Mouse (Mus musculus) embryo, embryonic 11.5 days (tissue): ENCODE results near the gene Magoh.

Experiments
- DNase-seq: peaks from one replicate; pipeline ENCODE4 v3.0.0-alpha.2; 2012; ENCODE audit warnings: low read depth, low spot score

The Magoh gene

GRCm38 (mm10) chr4:107889385-107889730 lies 9.8 kb downstream of the Magoh start:
- DNase-seq, result no peak

DNA sequence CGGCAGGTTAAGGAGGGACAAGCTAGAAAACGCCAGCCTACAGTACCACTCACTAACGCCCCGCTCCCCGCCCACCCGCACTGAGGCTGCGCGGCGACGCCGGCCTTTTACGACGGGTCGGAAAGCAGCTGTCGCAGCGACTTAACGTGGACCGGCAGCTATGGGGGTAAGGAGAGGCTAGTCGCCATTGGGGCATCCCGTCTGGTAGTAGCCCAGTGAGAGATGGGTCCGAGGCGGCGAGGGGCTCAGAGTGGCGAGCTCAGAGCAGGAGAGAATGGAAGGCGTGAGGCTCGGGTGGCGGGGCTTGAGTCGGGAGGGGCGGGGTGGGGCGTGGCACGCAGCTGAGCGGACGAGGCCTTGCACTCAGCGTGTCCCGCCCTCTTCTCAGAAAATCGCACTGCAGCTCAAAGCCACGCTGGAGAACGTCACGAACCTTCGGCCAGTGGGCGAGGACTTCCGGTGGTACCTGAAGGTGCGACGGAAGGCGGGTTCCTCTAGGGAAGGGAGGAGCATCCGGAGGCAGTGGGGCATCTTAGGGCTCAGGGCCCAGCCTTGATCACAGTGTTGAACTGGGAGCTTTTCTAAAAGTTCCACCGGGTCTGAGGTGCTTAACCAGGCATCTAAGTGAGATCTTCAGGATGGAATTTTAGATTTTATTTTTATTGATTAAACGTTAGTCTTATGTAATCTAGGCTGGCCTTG lies 10.3 kb downstream of the Magoh start, which contains the start of gene 0610037L13Rik:
0610037L13Rik (plus strand) TSS at position 83 of the 702 bp plus-strand sequence.
- DNase-seq, result peak; percentile 90

GRCm38 (mm10) chr4:107892663-107893062 lies 13.1 kb downstream of the Magoh start:
- no peak for DNase-seq

DNA sequence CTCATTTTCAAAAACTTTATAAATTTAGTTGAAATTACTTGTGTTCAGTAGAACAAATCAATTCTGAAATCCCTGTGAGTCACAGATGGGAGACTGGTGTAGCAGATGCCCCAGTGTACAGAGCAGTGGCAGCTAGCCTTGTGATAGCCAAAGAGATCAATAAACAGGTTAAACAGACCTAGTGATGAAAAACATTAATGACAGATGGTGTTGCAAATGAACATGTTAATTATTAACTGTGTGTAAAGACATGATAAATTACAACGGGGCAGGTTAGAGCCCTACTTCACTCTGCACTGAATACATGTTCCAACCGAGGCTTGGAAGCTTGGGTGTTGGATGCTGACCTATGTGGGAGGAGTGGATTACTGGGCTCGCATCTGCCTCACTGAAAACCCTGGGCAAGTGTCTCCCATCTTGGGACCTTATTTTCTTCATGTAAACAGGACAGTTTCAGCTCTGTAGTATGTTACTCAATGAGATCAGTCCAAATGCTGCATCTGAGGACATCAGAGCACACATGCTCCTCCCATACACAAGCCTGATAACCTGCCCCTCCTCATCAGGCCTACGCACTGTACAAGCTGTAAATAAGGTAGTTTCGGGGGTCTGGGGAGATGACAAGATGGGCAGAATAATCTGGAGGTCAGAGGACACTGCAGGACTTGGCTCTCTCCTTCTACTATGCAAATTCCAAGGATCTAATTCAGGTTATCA lies 19.8 kb downstream of the Magoh start:
- no peak for DNase-seq

DNA sequence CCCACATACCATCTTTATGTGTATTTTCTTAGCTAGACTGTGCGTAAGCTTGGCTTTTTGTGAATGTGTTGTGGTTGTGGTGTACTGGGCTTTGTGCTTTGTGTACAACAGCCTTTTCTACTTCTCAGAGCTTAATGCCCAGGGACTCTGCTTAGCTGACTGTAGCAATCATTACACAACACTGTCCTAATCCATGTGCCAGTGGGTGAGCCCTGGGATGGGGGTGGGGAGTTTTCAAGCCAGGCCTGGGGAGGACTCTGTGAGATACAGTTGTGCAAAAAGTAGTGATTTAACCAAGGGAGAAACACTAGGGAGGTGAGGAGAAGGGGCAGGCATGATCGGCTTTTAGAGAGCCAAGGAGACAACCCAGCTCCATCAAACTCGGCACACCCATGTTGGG lies 20.7 kb downstream of the Magoh start:
- DNase-seq, result no peak

- DNase-seq, result no peak
Observed at GRCm38 (mm10) chr4:107904252-107904651, 24.7 kb downstream of the Magoh start.

DNA sequence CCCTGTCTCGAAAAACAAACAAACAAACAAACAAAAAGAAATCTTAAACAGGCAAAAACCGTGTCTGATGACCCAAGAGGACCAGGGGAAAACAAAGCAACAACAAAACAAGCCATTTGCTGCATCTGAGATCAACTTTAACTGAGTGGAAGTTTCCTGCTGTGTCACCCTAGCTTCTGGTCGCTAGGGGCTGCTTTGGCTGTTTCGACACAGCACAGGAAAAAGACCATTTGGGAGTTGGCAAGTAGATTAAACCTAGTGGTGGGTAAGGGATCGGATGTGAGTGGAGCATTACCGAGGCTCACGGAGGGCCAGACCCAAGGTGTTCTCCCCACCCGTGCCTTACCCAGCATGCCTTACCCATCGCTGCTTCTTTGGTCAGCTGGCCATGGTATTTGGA lies 27.0 kb downstream of the Magoh start:
- DNase-seq, result no peak

- DNase-seq, result no peak
Observed at GRCm38 (mm10) chr4:107910020-107910419, 30.5 kb downstream of the Magoh start.

GRCm38 (mm10) chr4:107920336-107920735 lies 40.8 kb downstream of the Magoh start:
- DNase-seq, result no peak

DNA sequence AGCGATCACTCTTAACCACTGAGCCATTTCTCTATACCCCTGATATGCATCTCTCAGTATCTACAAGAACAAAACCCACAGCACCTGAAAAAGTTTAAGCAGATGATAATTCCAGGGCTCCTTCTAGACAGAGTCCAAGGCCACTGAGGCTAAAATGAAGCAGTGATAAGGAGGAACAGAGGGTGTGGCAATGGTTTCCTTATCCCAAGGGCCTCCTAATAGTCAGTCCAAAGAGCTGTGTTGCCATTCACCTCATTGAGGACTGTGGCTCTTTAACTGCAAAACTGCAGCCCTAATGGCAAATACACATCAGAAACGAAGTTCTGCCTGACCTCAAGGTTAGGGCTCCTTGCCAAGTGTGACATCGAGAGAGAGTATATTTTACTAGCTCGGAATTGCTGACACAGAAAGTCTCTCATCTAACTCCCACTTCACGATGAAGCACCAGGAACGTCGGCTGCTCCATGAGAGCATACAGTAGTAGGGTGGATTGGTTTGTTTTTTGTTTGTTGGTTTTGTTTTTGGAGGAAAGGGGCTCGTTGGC lies 41.7 kb downstream of the Magoh start:
- no peak for DNase-seq

GRCm38 (mm10) chr4:107921952-107922351 lies 42.4 kb downstream of the Magoh start:
- DNase-seq, result no peak

GRCm38 (mm10) chr4:107923145-107923802 lies 43.7 kb downstream of the Magoh start, which contains the start of gene Cpt2:
Gene Cpt2 (minus strand): TSS chr4:107923610.
- DNase-seq, result peak; percentile 90

DNA sequence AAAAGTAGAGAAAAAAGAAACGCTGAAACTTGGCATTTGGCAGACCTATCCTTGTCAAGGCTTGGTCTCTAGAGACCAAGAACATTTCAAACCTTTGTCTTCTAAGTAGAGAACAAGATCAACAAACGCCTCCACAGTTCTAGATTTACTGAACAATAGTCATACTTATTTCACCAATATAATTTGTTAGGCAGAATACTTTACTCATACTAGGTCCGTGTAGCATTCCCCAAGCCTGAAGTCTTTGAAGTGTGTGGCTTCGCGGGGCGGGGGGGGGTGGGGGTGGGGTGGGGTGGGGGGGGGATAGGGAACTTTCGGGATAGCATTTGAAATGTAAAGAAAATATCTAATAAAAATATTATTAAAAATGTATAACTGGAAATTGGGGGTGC lies 44.2 kb downstream of the Magoh start:
- no peak for DNase-seq

DNA sequence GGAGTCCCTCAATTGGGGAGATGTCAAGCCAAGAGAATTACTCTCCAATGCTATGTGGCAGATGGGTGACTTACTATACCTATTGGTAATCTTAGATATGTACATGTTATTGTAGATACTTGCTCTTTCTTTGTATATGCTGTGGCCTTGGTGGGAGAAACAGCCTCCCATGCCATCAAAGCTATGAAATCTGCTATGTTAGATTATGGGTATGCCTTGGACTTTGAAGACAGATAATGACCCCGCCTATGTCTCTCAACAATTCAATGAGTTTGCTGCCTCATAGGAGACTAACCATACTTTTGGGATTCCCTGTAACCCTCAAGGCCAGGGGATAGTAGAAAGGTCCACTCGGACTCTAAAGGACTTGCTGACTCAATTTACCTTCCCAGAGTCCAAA lies 48.7 kb downstream of the Magoh start:
- DNase-seq, result no peak

DNA sequence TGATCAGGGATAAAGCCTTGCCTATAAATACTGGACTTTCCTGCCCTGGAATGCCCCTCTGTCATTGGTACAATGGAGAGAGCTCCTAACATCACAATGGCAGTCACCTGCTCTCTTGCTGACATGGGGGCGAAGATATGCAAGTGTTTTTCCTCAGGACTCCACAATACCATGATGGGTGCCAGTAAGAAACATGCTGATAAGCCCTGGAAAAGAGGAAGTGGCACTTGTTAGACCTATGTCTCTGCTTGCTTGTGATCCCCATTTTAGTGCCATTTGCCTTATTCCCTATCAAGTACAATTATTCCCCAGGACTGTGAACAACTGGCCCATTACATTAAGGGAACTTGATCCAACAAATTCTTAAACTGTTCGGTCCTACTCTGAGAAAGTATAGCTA lies 49.2 kb downstream of the Magoh start:
- no peak for DNase-seq

- no peak for DNase-seq
Observed at GRCm38 (mm10) chr4:107931453-107931852, 51.9 kb downstream of the Magoh start.

DNA sequence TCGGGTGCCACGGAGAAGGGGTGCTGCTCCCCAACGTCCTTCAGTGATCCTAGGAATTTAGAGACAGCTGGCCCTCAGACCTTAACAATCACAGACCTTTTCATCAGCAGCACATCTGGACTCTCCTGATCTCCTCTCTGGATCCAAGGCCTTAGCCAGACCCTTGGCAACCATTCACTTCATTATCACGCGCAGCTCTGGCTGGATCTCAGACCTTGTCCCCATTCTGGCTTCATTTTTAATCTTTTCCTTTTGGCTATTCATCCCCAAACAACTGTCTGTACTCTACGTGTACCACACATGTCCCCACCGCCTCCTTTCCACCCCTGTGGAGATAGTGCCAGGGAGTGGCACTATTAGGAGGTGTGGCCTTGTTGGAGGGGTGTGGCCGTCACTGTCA lies 53.7 kb downstream of the Magoh start:
- DNase-seq, result no peak

- DNase-seq, result no peak
Observed at GRCm38 (mm10) chr4:107935254-107935653, 55.7 kb downstream of the Magoh start.
